Mouse (Mus musculus) limb, embryonic 10.5 days (tissue): Measurements from ENCODE around the gene Taf8. TPM values are rescaled to one million over a fixed set of nuclear protein-coding genes. Genes with fewer than 3 reads are reported as not detected.
"Not testable (repeated sequence)": the region's sequence is repeated elsewhere in the genome, so short reads cannot be mapped to it uniquely, and the experiment has no call there.

ENCODE experiments used
- DNase-seq: peaks from one replicate; pipeline ENCODE4 v3.0.0-alpha.2; 2017; ENCODE audit warnings: low spot score
- H3K27ac ChIP-seq: fragments of 300-500 bp; sonication (generic); 2 replicates; pipeline ENCODE4 v1.5.1; 2016; ENCODE audit warnings: mild to moderate bottlenecking
- H3K27me3 ChIP-seq: fragments of 300-500 bp; sonication (generic); 2 replicates; pipeline ENCODE4 v1.6.1; 2016; ENCODE audit warnings: low read depth, mild to moderate bottlenecking; ENCODE audit not compliant: poor library complexity, severe bottlenecking
- H3K36me3 ChIP-seq: fragments of 300-500 bp; sonication (generic); 2 replicates; pipeline ENCODE4 v1.6.1; 2016; ENCODE audit warnings: mild to moderate bottlenecking, moderate library complexity
- H3K4me1 ChIP-seq: fragments of 300-500 bp; sonication (generic); 2 replicates; pipeline ENCODE4 v1.6.1; 2016
- H3K4me3 ChIP-seq: fragments of 300-500 bp; sonication (generic); 2 replicates; pipeline ENCODE4 v1.5.1; 2016; ENCODE audit warnings: mild to moderate bottlenecking, moderate library complexity
- H3K9me3 ChIP-seq: fragments of 300-500 bp; sonication (generic); replicated peaks from 2 replicates; pipeline ENCODE4 v1.6.1; 2016; ENCODE audit warnings: mild to moderate bottlenecking
- WGBS: fragments of 180-500 bp; shearing (Covaris S2); methylation state at CpG from one replicate; pipeline ENCODE4 v1.1.7; 2016; 5-methylcytosine and 5-hydroxymethylcytosine counted together
- polyA plus RNA-seq: library from polyadenylated mRNA; unstranded; fragments of >200 nt; fragmentation: Nextera tagmentation; extraction: Ambion mirVana; gene quantifications from 2 replicates; pipeline ENCODE4 v1.2.1, GENCODE M21; 2016

Gene Taf8
- polyA plus RNA-seq, 1 experiment from 2014 or later, result 36.8 TPM

GRCm38 (mm10) chr17:47511111-47512020, 9.3 kb upstream of the Taf8 start:
- Histone ChIP-seq H3K9me3 (no peaks in the 10 kb centered on the region), H3K4me1 (peaks cover 32% of the 10 kb centered on the region), H3K27me3 (no peaks in the 10 kb centered on the region), H3K27ac (peak overlapping the region; percentile 79), H3K36me3 (peaks cover 3% of the 10 kb centered on the region; the same call in 1 of the 2 replicates), H3K4me3 (peak overlapping the region; percentile 35)
- peak; percentile 96 for DNase-seq
- WGBS, result 14% methylated on average over 25 of the region's 25 CpGs

GRCm38 (mm10) chr17:47509031-47509705, 7.1 kb upstream of the Taf8 start:
- H3K27ac ChIP-seq, result no peak overlapping the region
- no peak overlapping the region for H3K4me3 ChIP-seq
- no peak for DNase-seq
- no peaks in the 10 kb centered on the region for H3K9me3 ChIP-seq
- no peaks in the 10 kb centered on the region for H3K27me3 ChIP-seq
- peaks cover 53% of the 10 kb centered on the region for H3K4me1 ChIP-seq
- 60% methylated on average over 9 of the region's 9 CpGs for WGBS
- no peaks in the 10 kb centered on the region for H3K36me3 ChIP-seq

GRCm38 (mm10) chr17:47508012-47508608, 6.0 kb upstream of the Taf8 start:
- peaks cover 51% of the 10 kb centered on the region for H3K4me1 ChIP-seq
- no peaks in the 10 kb centered on the region for H3K36me3 ChIP-seq
- H3K4me3 ChIP-seq, result peak overlapping the region; percentile 6; the same call in 1 of the 2 replicates
- 62% methylated on average over 12 of the region's 12 CpGs for WGBS
- H3K27ac ChIP-seq, result peak overlapping the region; percentile 71; the same call in 1 of the 2 replicates
- no peak for DNase-seq
- H3K9me3 ChIP-seq, result no peaks in the 10 kb centered on the region
- H3K27me3 ChIP-seq, result no peaks in the 10 kb centered on the region

- Histone ChIP-seq H3K27ac (no peak overlapping the region), H3K9me3 (no peaks in the 10 kb centered on the region), H3K4me3 (no peak overlapping the region), H3K27me3 (no peaks in the 10 kb centered on the region), H3K36me3 (no peaks in the 10 kb centered on the region), H3K4me1 (peaks cover 51% of the 10 kb centered on the region)
- WGBS, result 85% methylated on average over 2 of the region's 2 CpGs
- no peak for DNase-seq
These were observed 5.4 kb upstream of the Taf8 start for GRCm38 (mm10) chr17:47507523-47507922.

GRCm38 (mm10) chr17:47506697-47507096, 4.6 kb upstream of the Taf8 start:
- no peak overlapping the region for H3K4me3 ChIP-seq
- no peak overlapping the region for H3K27ac ChIP-seq
- peaks cover 49% of the 10 kb centered on the region for H3K4me1 ChIP-seq
- 92% methylated on average over 4 of the region's 4 CpGs for WGBS
- DNase-seq, result no peak
- H3K36me3 ChIP-seq, result no peaks in the 10 kb centered on the region
- H3K9me3 ChIP-seq, result no peaks in the 10 kb centered on the region
- no peaks in the 10 kb centered on the region for H3K27me3 ChIP-seq

- no peak for DNase-seq
- peaks cover 49% of the 10 kb centered on the region for H3K4me1 ChIP-seq
- WGBS, result 97% methylated on average over 1 of the region's 1 CpGs
- H3K9me3 ChIP-seq, result no peaks in the 10 kb centered on the region
- H3K36me3 ChIP-seq, result peaks cover 1% of the 10 kb centered on the region; the same call in 1 of the 2 replicates
- H3K4me3 ChIP-seq, result no peak overlapping the region
- no peaks in the 10 kb centered on the region for H3K27me3 ChIP-seq
- H3K27ac ChIP-seq, result no peak overlapping the region; the same call in 1 of the 2 replicates
These were observed 4.0 kb upstream of the Taf8 start for GRCm38 (mm10) chr17:47506042-47506441.

GRCm38 (mm10) chr17:47505566-47505965, 3.5 kb upstream of the Taf8 start:
- Histone ChIP-seq H3K4me1 (peaks cover 53% of the 10 kb centered on the region), H3K27ac (peak overlapping the region; percentile 89)
- WGBS, result 66% methylated on average over 2 of the region's 2 CpGs

GRCm38 (mm10) chr17:47504941-47505346, 2.9 kb upstream of the Taf8 start, which contains the start of gene Ccnd3:
Gene Ccnd3 (plus strand): TSS chr17:47505051.
- Histone ChIP-seq H3K27me3 (no peaks in the 10 kb centered on the region), H3K4me1 (peaks cover 53% of the 10 kb centered on the region), H3K27ac (peak within 1 kb of the TSS; percentile 89), H3K9me3 (no peaks in the 10 kb centered on the region), H3K36me3 (peaks cover 12% of the 10 kb centered on the region), H3K4me3 (peak within 1 kb of the TSS; percentile 58)
- DNase-seq, result peak; percentile 72
- 1% methylated on average over 22 of the region's 22 CpGs for WGBS

More at GRCm38 (mm10) chr17:47505566-47505965, 3.5 kb upstream of the Taf8 start:
- no peaks in the 10 kb centered on the region for H3K9me3 ChIP-seq
- peaks cover 6% of the 10 kb centered on the region for H3K36me3 ChIP-seq
- DNase-seq, result no peak
- H3K27me3 ChIP-seq, result no peaks in the 10 kb centered on the region
- peak overlapping the region; percentile 58 for H3K4me3 ChIP-seq

GRCm38 (mm10) chr17:47504228-47504627, 2.1 kb upstream of the Taf8 start:
- no peak for DNase-seq
- Histone ChIP-seq H3K27ac (peak overlapping the region; percentile 89), H3K36me3 (peaks cover 17% of the 10 kb centered on the region), H3K27me3 (no peaks in the 10 kb centered on the region), H3K4me1 (peaks cover 50% of the 10 kb centered on the region), H3K9me3 (no peaks in the 10 kb centered on the region), H3K4me3 (peak overlapping the region; percentile 58)
- WGBS, result 75% methylated on average over 5 of the region's 5 CpGs

- Histone ChIP-seq H3K27me3 (no peaks in the 10 kb centered on the region), H3K27ac (peak overlapping the region; percentile 89), H3K4me3 (no peak overlapping the region), H3K36me3 (peaks cover 22% of the 10 kb centered on the region), H3K9me3 (no peaks in the 10 kb centered on the region), H3K4me1 (peaks cover 50% of the 10 kb centered on the region)
- no peak for DNase-seq
These were observed 1.6 kb upstream of the Taf8 start for GRCm38 (mm10) chr17:47503689-47504088.

- not testable (repeated sequence) for DNase-seq, H3K9me3 ChIP-seq, H3K27me3 ChIP-seq
- Histone ChIP-seq H3K4me3 (peak overlapping the region; percentile 85; the same call in 1 of the 2 replicates), H3K4me1 (peaks cover 42% of the 10 kb centered on the region), H3K36me3 (peaks cover 30% of the 10 kb centered on the region), H3K27ac (peak overlapping the region; percentile 96; the same call in 1 of the 2 replicates)
- 77% methylated on average over 6 of the region's 6 CpGs for WGBS
These were observed 584 bp upstream of the Taf8 start for GRCm38 (mm10) chr17:47502707-47503045.

GRCm38 (mm10) chr17:47501531-47501930, 561 bp downstream of the Taf8 start:
- no peak for DNase-seq
- Histone ChIP-seq H3K27me3 (no peaks in the 10 kb centered on the region), H3K4me1 (peaks cover 37% of the 10 kb centered on the region), H3K36me3 (peaks cover 40% of the 10 kb centered on the region), H3K27ac (peak overlapping the region; percentile 96), H3K4me3 (peak overlapping the region; percentile 85), H3K9me3 (no peaks in the 10 kb centered on the region)
- WGBS, result 9% methylated on average over 11 of the region's 11 CpGs
